Mouse (Mus musculus): ENCODE measurements around the gene Mrpl48.

Mrpl48 gene

GRCm38 (mm10) chr7:100530766-100531165, 77.3 kb downstream of the Mrpl48 start:
- no peak for DNase-seq

- DNase-seq: no peak
These were observed 83.4 kb downstream of the Mrpl48 start for GRCm38 (mm10) chr7:100524669-100525068.

- no peak for DNase-seq
These were observed 85.9 kb downstream of the Mrpl48 start for GRCm38 (mm10) chr7:100522222-100522621.

- no peak for DNase-seq
These were observed 87.3 kb downstream of the Mrpl48 start for GRCm38 (mm10) chr7:100520663-100521285.

- DNase-seq: no peak
These were observed 87.9 kb downstream of the Mrpl48 start for GRCm38 (mm10) chr7:100520204-100520603.

- DNase-seq: no peak
These were observed 93.5 kb downstream of the Mrpl48 start, which contains the start of gene Dnajb13 for GRCm38 (mm10) chr7:100514573-100514972. Gene Dnajb13 (minus strand): TSS chr7:100514960.

- DNase-seq: no peak
These were observed 96.5 kb downstream of the Mrpl48 start for GRCm38 (mm10) chr7:100511602-100512001.

- DNase-seq: no peak
These were observed 99.4 kb downstream of the Mrpl48 start for GRCm38 (mm10) chr7:100508670-100509069.

GRCm38 (mm10) chr7:100506494-100506893, 101.6 kb downstream of the Mrpl48 start:
- DNase-seq: no peak

- DNase-seq: no peak
These were observed 103.2 kb downstream of the Mrpl48 start for GRCm38 (mm10) chr7:100504740-100505487.

GRCm38 (mm10) chr7:100503076-100503475, 105.0 kb downstream of the Mrpl48 start:
- no peak for DNase-seq

- no peak for DNase-seq
These were observed 105.7 kb downstream of the Mrpl48 start for GRCm38 (mm10) chr7:100502374-100502922.

- no peak for DNase-seq
These were observed 106.2 kb downstream of the Mrpl48 start for GRCm38 (mm10) chr7:100501844-100502373.

GRCm38 (mm10) chr7:100501027-100501843, 106.9 kb downstream of the Mrpl48 start:
- no peak for DNase-seq

GRCm38 (mm10) chr7:100500276-100500977, 107.7 kb downstream of the Mrpl48 start:
- no peak for DNase-seq

GRCm38 (mm10) chr7:100499465-100499864, 108.6 kb downstream of the Mrpl48 start:
- no peak for DNase-seq

GRCm38 (mm10) chr7:100497982-100498381, 110.1 kb downstream of the Mrpl48 start:
- DNase-seq: no peak

- DNase-seq: no peak
These were observed 110.7 kb downstream of the Mrpl48 start for GRCm38 (mm10) chr7:100497402-100497801.

GRCm38 (mm10) chr7:100496791-100497190, 111.3 kb downstream of the Mrpl48 start:
- DNase-seq: no peak

- DNase-seq: no peak
These were observed 111.7 kb downstream of the Mrpl48 start for GRCm38 (mm10) chr7:100496371-100496770.
